Mouse (Mus musculus): ENCODE measurements around the gene Ranbp10.

DNA sequence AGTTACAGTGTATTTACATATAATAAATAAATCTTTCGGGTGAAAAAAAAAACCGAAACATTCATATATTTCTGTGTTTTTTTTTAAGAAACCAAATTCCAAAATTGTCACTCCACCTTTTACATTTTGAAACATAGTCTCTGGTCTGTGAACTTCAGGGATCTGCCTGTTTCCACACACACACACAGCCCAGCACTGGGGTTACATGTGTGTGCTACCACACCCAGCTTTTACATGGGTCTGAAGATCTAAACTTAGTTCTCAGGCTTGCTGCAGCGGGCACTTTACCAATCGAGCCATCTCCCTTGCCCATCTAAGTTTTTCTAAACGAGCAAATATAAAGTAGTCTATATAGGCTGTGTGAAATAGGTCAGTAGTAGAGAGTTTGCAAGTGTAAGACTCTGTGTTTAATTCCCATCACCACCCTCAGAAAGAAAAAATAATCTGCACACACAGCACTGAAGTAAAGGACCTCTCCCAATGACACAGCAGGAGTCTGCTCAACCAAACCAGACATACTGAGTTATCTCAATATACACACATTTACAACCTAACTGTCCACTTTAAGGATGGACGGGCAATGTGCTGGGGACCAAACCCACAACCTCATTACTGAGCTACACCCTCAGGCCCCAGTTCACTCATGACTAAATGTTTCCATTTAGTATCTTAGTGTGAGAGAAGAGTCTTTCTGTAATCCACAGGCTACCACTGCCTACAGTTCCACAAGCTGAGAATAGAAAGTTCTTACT is 25.8 kb downstream of the Ranbp10 start:
- TF ChIP-seq CTCF (IDR thresholded peaks at IDR 0.05; ENCODE audit: low read depth) (no peak), EP300 (optimal IDR thresholded peaks at IDR 0.05) (no peak)
